Comparison of ENCODE assay signal across 26 mouse cellular contexts in genomic region chr6:142338961-142339360, GRCm38 (mm10). TPM values are rescaled to one million over a fixed set of nuclear protein-coding genes. Genes with fewer than 3 reads are reported as not detected.
"Had no signal": no experiment of that assay in that cellular context is flagged by ENCODE, and none has a peak within 500 bp of the region (broad histone marks: within the 10 kb centered on the region; RNA-seq: fewer than 3 reads in every experiment).

No protein-coding gene starts in this region.

- H3K36me3 ChIP-seq: kidney, embryonic 15.5 days; limb, embryonic 10.5 days; limb, embryonic 13.5 days; liver, embryonic 12.5 days; liver, embryonic 15.5 days; lung, embryonic 15.5 days; midbrain, embryonic 10.5 days; midbrain, embryonic 13.5 days; neural tube, embryonic 12.5 days; neural tube, embryonic 15.5 days; stomach, embryonic 15.5 days had no signal

- H3K27me3 ChIP-seq: kidney, embryonic 15.5 days; limb, embryonic 13.5 days; liver, embryonic 15.5 days; lung, embryonic 15.5 days; midbrain, embryonic 13.5 days; neural tube, embryonic 12.5 days; neural tube, embryonic 15.5 days; stomach, embryonic 15.5 days had no signal

- ATAC-seq: liver, embryonic 12.5 days; midbrain, embryonic 13.5 days had no signal

- H3K4me2 ChIP-seq: kidney, embryonic 15.5 days; limb, embryonic 13.5 days; liver, embryonic 12.5 days; liver, embryonic 15.5 days; lung, embryonic 15.5 days; midbrain, embryonic 13.5 days; neural tube, embryonic 12.5 days; neural tube, embryonic 15.5 days; stomach, embryonic 15.5 days had no signal

- H3K4me1 ChIP-seq: kidney, embryonic 15.5 days; limb, embryonic 10.5 days; limb, embryonic 13.5 days; liver, embryonic 12.5 days; liver, embryonic 15.5 days; lung, embryonic 15.5 days; megakaryocyte, embryonic 14.5 days; midbrain, embryonic 10.5 days; midbrain, embryonic 13.5 days; neural tube, embryonic 12.5 days; neural tube, embryonic 15.5 days; stomach, embryonic 15.5 days had no signal

- H3K4me3 ChIP-seq: kidney, embryonic 15.5 days; limb, embryonic 10.5 days; limb, embryonic 13.5 days; liver, embryonic 12.5 days; liver, embryonic 15.5 days; lung, embryonic 15.5 days; megakaryocyte, embryonic 14.5 days; midbrain, embryonic 10.5 days; midbrain, embryonic 13.5 days; neural tube, embryonic 12.5 days; neural tube, embryonic 15.5 days; stomach, embryonic 15.5 days had no signal

- H3K9ac ChIP-seq: kidney, embryonic 15.5 days; limb, embryonic 13.5 days; liver, embryonic 12.5 days; liver, embryonic 15.5 days; lung, embryonic 15.5 days; midbrain, embryonic 13.5 days; neural tube, embryonic 12.5 days; neural tube, embryonic 15.5 days; stomach, embryonic 15.5 days had no signal

- DNase-seq: kidney, adult 11 months; kidney, adult 8-10 months; kidney, postnatal 10 days; kidney, postnatal 36 days; liver; lung, adult 18-20 months; lung, postnatal 10 days; lung, postnatal 36 days; right cerebral cortex, adult 18-20 months; right cerebral cortex, postnatal 14 days; right cerebral cortex, postnatal 4 days; thymus, postnatal 36 days had no signal

- H3K9me3 ChIP-seq: kidney, embryonic 15.5 days; limb, embryonic 10.5 days; limb, embryonic 13.5 days; liver, embryonic 12.5 days; liver, embryonic 15.5 days; lung, embryonic 15.5 days; megakaryocyte, embryonic 14.5 days; midbrain, embryonic 10.5 days; midbrain, embryonic 13.5 days; neural tube, embryonic 12.5 days; neural tube, embryonic 15.5 days; stomach, embryonic 15.5 days had no signal

- H3K27ac ChIP-seq: kidney, embryonic 15.5 days; limb, embryonic 10.5 days; limb, embryonic 13.5 days; liver, embryonic 12.5 days; liver, embryonic 15.5 days; lung, embryonic 15.5 days; midbrain, embryonic 10.5 days; midbrain, embryonic 13.5 days; neural tube, embryonic 12.5 days; neural tube, embryonic 15.5 days; stomach, embryonic 15.5 days had no signal

RNA-seq across cellular contexts. Expression of gene Slco1a5, which starts 16.2 kb away (rescaled TPM):
- polyA plus RNA-seq: limb, embryonic 13.5 days; liver, embryonic 12.5 days; liver, embryonic 15.5 days; stomach, embryonic 15.5 days; urinary bladder, adult 2 months had no signal

RNA-seq across cellular contexts. Expression of gene Iapp, which starts 40.7 kb away (rescaled TPM):
- polyA plus RNA-seq: kidney, embryonic 15.5 days; limb, embryonic 10.5 days; limb, embryonic 13.5 days; liver, embryonic 12.5 days; neural tube, embryonic 12.5 days; testis, adult 2 months; urinary bladder, adult 2 months had no signal
